ENCODE assay signal across 25 mouse cellular contexts in genomic region chrX:136092497-136093279, GRCm38 (mm10). TPM values are rescaled to one million over a fixed set of nuclear protein-coding genes. Genes with fewer than 3 reads are reported as not detected.
"Had no signal": no experiment of that assay in that cellular context is flagged by ENCODE, and none has a peak within 500 bp of the region (broad histone marks: within the 10 kb centered on the region; RNA-seq: fewer than 3 reads in every experiment).

No protein-coding gene starts in this region.

- H3K9ac ChIP-seq: limb, embryonic 13.5 days; midbrain, embryonic 12.5 days; midbrain, embryonic 15.5 days; neural tube, embryonic 12.5 days; neural tube, embryonic 15.5 days; stomach, embryonic 15.5 days had no signal

- H3K4me2 ChIP-seq: limb, embryonic 13.5 days; midbrain, embryonic 12.5 days; midbrain, embryonic 15.5 days; neural tube, embryonic 12.5 days; neural tube, embryonic 15.5 days; stomach, embryonic 15.5 days had no signal

- H3K27ac ChIP-seq: kidney, postnatal 0 days; limb, embryonic 10.5 days; limb, embryonic 13.5 days; macrophage; midbrain, embryonic 12.5 days; midbrain, embryonic 15.5 days; neural tube, embryonic 12.5 days; neural tube, embryonic 15.5 days; stomach, embryonic 15.5 days had no signal

- H3K4me3 ChIP-seq: layer of hippocampus, adult 2 months; limb, embryonic 10.5 days; limb, embryonic 13.5 days; midbrain, embryonic 12.5 days; midbrain, embryonic 15.5 days; neural tube, embryonic 12.5 days; neural tube, embryonic 15.5 days; stomach, embryonic 15.5 days had no signal

- DNase-seq: kidney, adult 2 months; kidney, postnatal 25 days; layer of hippocampus, adult 9-11 months; lung, adult 2 months; retina, postnatal 1 day; right cerebral cortex, postnatal 25 days; spleen, adult 18-20 months; thymus, postnatal 25 days had no signal

- ATAC-seq: lung, postnatal 0 days; midbrain, embryonic 15.5 days had no signal

- H3K9me3 ChIP-seq: limb, embryonic 10.5 days; limb, embryonic 13.5 days; midbrain, embryonic 12.5 days; midbrain, embryonic 15.5 days; neural tube, embryonic 12.5 days; neural tube, embryonic 15.5 days; stomach, embryonic 15.5 days had no signal

- H3K4me1 ChIP-seq: limb, embryonic 10.5 days; limb, embryonic 13.5 days; midbrain, embryonic 12.5 days; midbrain, embryonic 15.5 days; neural tube, embryonic 12.5 days; neural tube, embryonic 15.5 days; stomach, embryonic 15.5 days had no signal

- H3K27me3 ChIP-seq: midbrain, embryonic 12.5 days; midbrain, embryonic 15.5 days; neural tube, embryonic 12.5 days; neural tube, embryonic 15.5 days; stomach, embryonic 15.5 days had no signal

- H3K36me3 ChIP-seq: limb, embryonic 10.5 days; limb, embryonic 13.5 days; midbrain, embryonic 12.5 days; midbrain, embryonic 15.5 days; neural tube, embryonic 12.5 days; neural tube, embryonic 15.5 days; stomach, embryonic 15.5 days had no signal

RNA-seq across cellular contexts. Expression of gene Nxf3, which starts 7.6 kb away (rescaled TPM):
- total RNA-seq: layer of hippocampus, postnatal 25 days; left cerebral cortex, adult 18-20 months; left cerebral cortex, postnatal 25 days; megakaryocyte, adult 5-6 weeks had no signal
- polyA plus RNA-seq: kidney, adult 2 months; kidney, embryonic 14.5 days; kidney, postnatal 0 days; large intestine, adult 2 months; limb, embryonic 10.5 days; limb, embryonic 13.5 days; macrophage; midbrain, embryonic 12.5 days; midbrain, embryonic 15.5 days; neural tube, embryonic 12.5 days; neural tube, embryonic 15.5 days; stomach, embryonic 15.5 days had no signal

RNA-seq across cellular contexts. Expression of gene Bex2, which starts 24.7 kb away (rescaled TPM):
- total RNA-seq: megakaryocyte, adult 5-6 weeks had no signal
- polyA plus RNA-seq: macrophage had no signal

RNA-seq across cellular contexts. Expression of gene Bex4, which starts 46.1 kb away (rescaled TPM):
- polyA plus RNA-seq: macrophage had no signal

RNA-seq across cellular contexts. Expression of gene Arxes1, which starts 59.5 kb away (rescaled TPM):
- total RNA-seq: megakaryocyte, adult 5-6 weeks had no signal
- polyA plus RNA-seq: macrophage had no signal
